Mouse (Mus musculus) kidney, embryonic 14.5 days (tissue): ENCODE measurements around the gene As3mt. TPM values are rescaled to one million over a fixed set of nuclear protein-coding genes. Genes with fewer than 3 reads are reported as not detected.

Experiments
- ATAC-seq: fragments of 200-750 bp; cut with Nextera tagmentation; 2 replicates; pipeline ENCODE4 v1.8.0; 2017; ENCODE audit warnings: moderate number of reproducible peaks, mild to moderate bottlenecking, moderate TSS enrichment, moderate library complexity; ENCODE audit not compliant: low FRiP score, low TSS enrichment
- H3K27ac ChIP-seq: fragments of 300-500 bp; sonication (generic); 2 replicates; pipeline ENCODE4 v1.5.1; 2014; ENCODE audit warnings: low read depth, mild to moderate bottlenecking, low read length, moderate library complexity, mixed read lengths
- H3K27me3 ChIP-seq: fragments of 300-500 bp; sonication (generic); 2 replicates; pipeline ENCODE4 v1.6.1; 2014; ENCODE audit warnings: mild to moderate bottlenecking, low read length; ENCODE audit not compliant: control insufficient read depth, insufficient read depth
- H3K36me3 ChIP-seq: fragments of 300-500 bp; sonication (generic); 2 replicates; pipeline ENCODE4 v1.6.1; 2014; ENCODE audit warnings: low read length, mixed read lengths; ENCODE audit not compliant: control insufficient read depth, insufficient read depth
- H3K4me1 ChIP-seq: fragments of 300-500 bp; sonication (generic); 2 replicates; pipeline ENCODE4 v1.6.1; 2014; ENCODE audit warnings: low read length, mixed read lengths; ENCODE audit not compliant: control insufficient read depth, insufficient read depth
- H3K4me2 ChIP-seq: fragments of 300-500 bp; sonication (generic); replicated peaks from 2 replicates; pipeline ENCODE4 v1.6.1; 2014; ENCODE audit warnings: low read depth, mild to moderate bottlenecking, low read length
- H3K4me3 ChIP-seq: fragments of 300-500 bp; sonication (generic); 2 replicates; pipeline ENCODE4 v1.5.1; 2014; ENCODE audit warnings: mild to moderate bottlenecking, low read length
- H3K9ac ChIP-seq: fragments of 300-500 bp; sonication (generic); 2 replicates; pipeline ENCODE4 v1.6.1; 2014; ENCODE audit warnings: low read depth, mild to moderate bottlenecking, low read length, moderate library complexity
- H3K9me3 ChIP-seq: fragments of 300-500 bp; sonication (generic); 2 replicates; pipeline ENCODE4 v1.6.1; 2016; ENCODE audit warnings: low read length; ENCODE audit not compliant: control insufficient read depth
- WGBS: fragments of 180-500 bp; shearing (Covaris S2); extraction: QIAGEN DNeasy Blood & Tissue Kit; methylation state at CpG from one replicate; pipeline ENCODE4 v1.1.7; 2014; 5-methylcytosine and 5-hydroxymethylcytosine counted together
- polyA plus RNA-seq: library from polyadenylated mRNA; unstranded; fragments of >200 nt; fragmentation: Nextera tagmentation; extraction: Ambion mirVana; gene quantifications from 2 replicates; pipeline ENCODE4 v1.2.1, GENCODE M21; 2014

As3mt gene
- polyA plus RNA-seq = 32.1 and 39.0 TPM in 2 replicates

DNA sequence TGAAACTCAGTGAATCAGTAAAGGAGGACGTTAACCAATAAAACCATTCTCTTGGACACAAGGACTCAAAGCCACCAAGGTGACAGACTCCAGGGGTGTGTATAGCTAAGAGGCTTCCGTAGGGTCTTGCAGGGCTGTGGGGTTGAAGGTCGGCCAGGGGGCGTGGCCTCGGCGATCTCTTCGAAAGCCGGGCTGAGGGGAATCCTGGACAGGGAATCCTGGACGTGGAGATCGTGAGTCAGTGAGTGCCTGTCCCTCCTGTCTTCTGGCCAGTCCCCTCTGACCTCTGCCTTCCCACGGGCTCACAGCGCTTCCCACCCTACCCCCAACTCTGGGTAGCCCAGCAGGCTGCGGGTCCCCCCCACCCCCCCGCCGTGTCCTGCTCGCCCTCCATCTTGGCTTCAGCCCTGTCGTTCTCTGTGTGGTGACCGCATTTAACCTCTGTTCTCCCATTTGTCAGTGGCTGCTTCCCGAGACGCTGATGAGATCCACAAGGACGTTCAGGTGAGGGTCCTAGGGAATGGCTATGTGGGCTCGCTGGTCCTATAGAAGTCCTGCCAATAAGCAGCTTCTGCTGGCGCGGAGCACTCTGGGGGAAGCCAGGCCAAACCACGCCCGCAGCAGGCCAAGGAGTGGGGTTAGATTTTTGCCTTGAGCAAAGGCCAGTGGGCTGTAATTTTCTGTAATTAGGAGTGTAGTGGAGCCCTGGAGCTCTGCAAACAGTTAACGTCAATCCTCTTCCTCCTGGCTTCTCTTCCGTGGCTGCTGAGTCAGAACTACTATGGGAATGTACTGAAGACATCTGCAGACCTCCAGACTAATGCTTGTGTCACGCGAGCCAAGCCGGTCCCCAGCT is at the start of gene As3mt:
TSS of gene As3mt (plus strand) at position 163 of the 856 bp plus-strand sequence.
- H3K9me3 ChIP-seq = no peaks in the 10 kb centered on the region
- no peaks in the 10 kb centered on the region; the same call in 1 of the 2 replicates for H3K36me3 ChIP-seq
- H3K4me3 ChIP-seq = peak within 1 kb of the TSS; percentile 45
- peak; percentile 82 for ATAC-seq
- H3K9ac ChIP-seq = peak within 1 kb of the TSS; percentile 66
- no peaks in the 10 kb centered on the region for H3K27me3 ChIP-seq
- H3K4me1 ChIP-seq = peaks cover 5% of the 10 kb centered on the region; the same call in 1 of the 2 replicates
- WGBS = 12% methylated on average over 31 of the region's 31 CpGs
- H3K27ac ChIP-seq = no peak within 1 kb of the TSS
- H3K4me2 ChIP-seq = peak within 1 kb of the TSS; percentile 78

DNA sequence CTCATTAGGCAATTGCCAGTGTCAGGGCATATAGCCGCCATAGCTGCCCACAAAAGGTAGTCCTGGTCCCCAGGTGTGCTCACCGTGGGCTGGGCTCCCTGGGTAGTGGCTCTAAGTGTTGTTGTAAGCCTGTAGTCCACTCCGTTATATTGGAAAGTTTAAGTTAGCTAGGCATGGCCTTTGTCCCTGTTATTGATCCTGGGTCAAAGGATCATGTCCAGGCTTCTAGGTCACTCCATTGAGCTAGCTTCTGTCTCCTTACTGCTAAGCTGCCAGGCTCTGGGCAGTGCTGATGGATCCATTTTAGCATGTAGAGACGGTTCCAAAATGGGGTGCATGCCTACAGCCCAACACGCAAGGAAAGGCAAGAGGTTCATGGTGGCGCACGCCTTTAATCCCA is 48.9 kb upstream of the As3mt start:
- Histone ChIP-seq H3K9ac (no peak overlapping the region), H3K4me1 (no peaks in the 10 kb centered on the region), H3K4me2 (no peak overlapping the region), H3K9me3 (no peaks in the 10 kb centered on the region), H3K4me3 (no peak overlapping the region), H3K27ac (no peak overlapping the region), H3K27me3 (no peaks in the 10 kb centered on the region), H3K36me3 (peaks cover 35% of the 10 kb centered on the region)
- whole genome bisulfite sequencing = 97% methylated on average over 7 of the region's 7 CpGs
- ATAC-seq = no peak

DNA sequence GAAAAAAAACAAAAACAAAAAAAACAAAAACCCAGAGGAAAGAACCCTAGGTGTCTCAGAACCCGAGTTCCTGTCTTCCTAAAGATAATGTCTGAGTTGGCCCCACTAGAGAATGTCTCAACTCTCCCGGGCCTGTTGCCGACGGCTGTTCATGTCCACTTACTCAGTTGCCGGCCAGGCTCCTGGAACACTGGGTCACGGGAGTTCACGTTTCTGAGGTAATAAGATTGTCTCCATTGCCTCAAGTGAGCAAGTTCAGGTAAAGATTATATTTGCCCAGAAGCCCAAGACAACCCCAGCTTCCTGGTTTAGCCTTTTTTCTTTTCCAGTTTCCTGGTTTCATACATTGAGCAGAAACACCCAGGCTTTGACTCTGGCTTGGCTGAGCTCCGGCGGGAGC is 48.4 kb upstream of the As3mt start:
- H3K4me1 ChIP-seq = no peaks in the 10 kb centered on the region
- H3K4me2 ChIP-seq = no peak overlapping the region
- H3K27me3 ChIP-seq = no peaks in the 10 kb centered on the region
- ATAC-seq = no peak
- H3K36me3 ChIP-seq = peaks cover 30% of the 10 kb centered on the region
- 85% methylated on average over 9 of the region's 9 CpGs for WGBS
- H3K27ac ChIP-seq = no peak overlapping the region
- no peak overlapping the region for H3K9ac ChIP-seq
- no peaks in the 10 kb centered on the region for H3K9me3 ChIP-seq
- no peak overlapping the region for H3K4me3 ChIP-seq

- no peak overlapping the region for H3K27ac ChIP-seq
- no peaks in the 10 kb centered on the region for H3K4me1 ChIP-seq
- 25% methylated on average over 4 of the region's 4 CpGs for WGBS
- no peaks in the 10 kb centered on the region for H3K27me3 ChIP-seq
- no peak overlapping the region for H3K4me2 ChIP-seq
- ATAC-seq = peak; percentile 59
- no peaks in the 10 kb centered on the region for H3K9me3 ChIP-seq
- no peak overlapping the region for H3K4me3 ChIP-seq
- H3K36me3 ChIP-seq = peaks cover 6% of the 10 kb centered on the region
- H3K9ac ChIP-seq = no peak overlapping the region
Observed at GRCm38 (mm10) chr19:46661511-46661910, 45.7 kb upstream of the As3mt start.

DNA sequence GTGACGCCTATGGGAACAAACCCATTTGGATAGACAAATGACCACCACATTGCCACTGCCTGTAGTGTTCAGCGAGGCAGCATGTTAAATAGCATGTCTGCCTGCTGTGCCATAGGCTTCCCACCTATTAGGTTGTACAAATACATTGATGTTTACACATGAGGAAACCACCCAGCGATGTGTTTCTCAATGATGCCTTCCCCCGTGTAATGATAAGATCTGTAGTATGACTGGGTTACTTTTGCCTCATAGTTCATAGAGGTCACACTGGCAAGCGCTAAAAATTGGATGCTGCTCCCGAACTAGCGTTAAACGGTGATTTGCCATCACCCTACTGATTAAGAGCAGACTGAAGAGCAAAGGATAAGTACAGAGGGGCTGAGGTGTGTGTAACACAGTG is 45.0 kb upstream of the As3mt start:
- ATAC-seq = no peak
- 83% methylated on average over 8 of the region's 8 CpGs for WGBS
- no peaks in the 10 kb centered on the region for H3K27me3 ChIP-seq

GRCm38 (mm10) chr19:46662784-46663183 is 44.5 kb upstream of the As3mt start:
- Histone ChIP-seq H3K27ac (no peak overlapping the region), H3K4me2 (no peak overlapping the region), H3K27me3 (no peaks in the 10 kb centered on the region), H3K4me1 (no peaks in the 10 kb centered on the region), H3K9ac (no peak overlapping the region), H3K4me3 (no peak overlapping the region), H3K9me3 (no peaks in the 10 kb centered on the region), H3K36me3 (no peaks in the 10 kb centered on the region)
- no peak for ATAC-seq
- 77% methylated on average over 6 of the region's 6 CpGs for WGBS

More for the DNA sequence above, 45.0 kb upstream of the As3mt start:
- no peak overlapping the region for H3K4me2 ChIP-seq
- no peaks in the 10 kb centered on the region for H3K9me3 ChIP-seq
- no peak overlapping the region for H3K9ac ChIP-seq
- no peaks in the 10 kb centered on the region for H3K36me3 ChIP-seq
- H3K4me3 ChIP-seq = no peak overlapping the region
- no peaks in the 10 kb centered on the region for H3K4me1 ChIP-seq
- H3K27ac ChIP-seq = no peak overlapping the region

GRCm38 (mm10) chr19:46665474-46665873 is 41.8 kb upstream of the As3mt start:
- no peak overlapping the region for H3K27ac ChIP-seq
- no peak for ATAC-seq
- H3K36me3 ChIP-seq = no peaks in the 10 kb centered on the region
- H3K4me1 ChIP-seq = no peaks in the 10 kb centered on the region
- no peak overlapping the region for H3K9ac ChIP-seq
- H3K9me3 ChIP-seq = no peaks in the 10 kb centered on the region
- H3K4me3 ChIP-seq = no peak overlapping the region
- WGBS = 63% methylated on average over 7 of the region's 7 CpGs
- H3K4me2 ChIP-seq = no peak overlapping the region
- no peaks in the 10 kb centered on the region for H3K27me3 ChIP-seq

DNA sequence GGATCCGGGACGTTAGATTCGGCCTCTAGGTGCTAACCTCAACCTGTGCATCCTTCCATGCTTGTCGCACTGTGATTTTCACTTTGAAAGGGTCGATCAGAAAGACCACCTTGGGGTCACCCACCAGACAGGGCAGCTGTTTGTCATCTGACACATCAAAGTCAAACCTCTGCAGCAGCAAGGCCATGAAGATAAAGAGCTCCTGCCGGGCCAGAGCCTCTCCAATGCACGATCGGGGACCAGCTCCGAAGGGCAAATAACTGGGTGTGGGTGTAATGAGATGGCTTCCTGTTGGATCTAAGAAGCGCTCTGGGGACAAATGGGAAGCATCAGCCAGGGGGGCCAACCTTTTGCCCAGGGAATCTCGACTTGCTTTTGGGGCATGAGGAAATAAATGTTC is 40.0 kb upstream of the As3mt start:
- Histone ChIP-seq H3K4me1 (no peaks in the 10 kb centered on the region), H3K27me3 (no peaks in the 10 kb centered on the region), H3K9me3 (no peaks in the 10 kb centered on the region), H3K9ac (no peak overlapping the region), H3K27ac (no peak overlapping the region), H3K36me3 (no peaks in the 10 kb centered on the region), H3K4me3 (no peak overlapping the region), H3K4me2 (no peak overlapping the region)
- 47% methylated on average over 11 of the region's 11 CpGs for WGBS
- no peak for ATAC-seq

GRCm38 (mm10) chr19:46668263-46668662 is 39.0 kb upstream of the As3mt start:
- no peak overlapping the region for H3K27ac ChIP-seq
- H3K9ac ChIP-seq = no peak overlapping the region
- H3K4me2 ChIP-seq = no peak overlapping the region
- no peaks in the 10 kb centered on the region for H3K9me3 ChIP-seq
- 86% methylated on average over 10 of the region's 10 CpGs for WGBS
- H3K4me1 ChIP-seq = no peaks in the 10 kb centered on the region
- no peak overlapping the region for H3K4me3 ChIP-seq
- no peaks in the 10 kb centered on the region for H3K36me3 ChIP-seq
- H3K27me3 ChIP-seq = no peaks in the 10 kb centered on the region
- ATAC-seq = no peak
